Mouse (Mus musculus) CH12.LX (cell line): Measurements from ENCODE around the gene Mdk. TPM values are rescaled to one million over a fixed set of nuclear protein-coding genes. Genes with fewer than 3 reads are reported as not detected.

ENCODE experiments used
- DNase-seq: peaks from one replicate; pipeline ENCODE4 v3.0.0-alpha.2; 2013; ENCODE audit errors: extremely low read depth
- H3K27ac ChIP-seq: 2 replicates; pipeline ENCODE4 v1.5.1; 2012; ENCODE audit warnings: low read depth, mild to moderate bottlenecking, control low read depth, moderate library complexity; ENCODE audit not compliant: insufficient read depth
- H3K27me3 ChIP-seq: replicated peaks from 2 replicates; pipeline ENCODE3; 2012; ENCODE audit warnings: inconsistent platforms
- H3K36me3 ChIP-seq, 2 experiments: replicated peaks in 1 of 2; 2 replicates each; pipeline versions ENCODE3 to v1.6.1; 2012; ENCODE audit warnings: inconsistent platforms in 1 of 2, low read length in 1 of 2, mild to moderate bottlenecking in 1 of 2, mixed read lengths in 1 of 2, moderate library complexity in 1 of 2; ENCODE audit not compliant: control insufficient read depth in 1 of 2, insufficient read depth in 1 of 2
- H3K4me1 ChIP-seq, 2 experiments: 2 replicates each; pipeline ENCODE4 v1.6.1; 2012; ENCODE audit warnings: inconsistent platforms in 1 of 2, moderate library complexity in 1 of 2; ENCODE audit not compliant: insufficient read depth in 2 of 2, control insufficient read depth in 1 of 2
- H3K4me2 ChIP-seq: 2 replicates; pipeline ENCODE4 v1.6.1; 2012; ENCODE audit warnings: low read depth, mild to moderate bottlenecking, control low read depth; ENCODE audit not compliant: poor library complexity, insufficient read depth, severe bottlenecking
- H3K4me3 ChIP-seq, 3 experiments: fragments of 150-350 bp in 1 of 3; sonication (generic) in 1 of 3; replicated peaks in 1 of 3; 2 replicates each; pipeline versions ENCODE3 to v1.5.1; 2011 to 2012; ENCODE audit warnings: low read depth in 2 of 3, low read length in 2 of 3, mild to moderate bottlenecking in 2 of 3, moderate library complexity in 2 of 3, control low read depth in 1 of 3, improper control_type of control experiment in 1 of 3, inconsistent platforms in 1 of 3, mixed read lengths in 1 of 3; ENCODE audit not compliant: poor library complexity in 1 of 3
- H3K79me2 ChIP-seq: replicated peaks from 2 replicates; pipeline ENCODE4 v1.6.1; 2012; ENCODE audit warnings: mild to moderate bottlenecking, moderate library complexity; ENCODE audit not compliant: control insufficient read depth, poor library complexity, insufficient read depth, severe bottlenecking; ENCODE audit errors: extremely low read depth
- H3K9ac ChIP-seq: 2 replicates; pipeline ENCODE4 v1.6.1; 2012; ENCODE audit warnings: low read depth, mild to moderate bottlenecking, control low read depth, moderate library complexity; ENCODE audit not compliant: insufficient read depth
- H3K9me3 ChIP-seq: replicated peaks from 2 replicates; pipeline ENCODE3; 2012; ENCODE audit warnings: low read length, inconsistent platforms, mixed read lengths
- E2F4 ChIP-seq: IDR thresholded peaks from 2 replicates; pipeline ENCODE4 v1.6.1; 2011; ENCODE audit warnings: low read depth, low read length, improper control_type of control experiment; ENCODE audit not compliant: insufficient replicate concordance
- ELF1 ChIP-seq: IDR thresholded peaks from 2 replicates; pipeline ENCODE4 v1.6.1; 2014; ENCODE audit warnings: low read depth, mild to moderate bottlenecking, inconsistent platforms, low read length, improper control_type of control experiment
- GABPA ChIP-seq: IDR thresholded peaks from 2 replicates; pipeline ENCODE4 v1.6.1; 2012; ENCODE audit warnings: low read depth, low read length, improper control_type of control experiment, inconsistent platforms; ENCODE audit not compliant: insufficient replicate concordance
- JUN ChIP-seq: IDR thresholded peaks from 2 replicates; pipeline ENCODE4 v1.6.1; 2011; ENCODE audit warnings: low read depth, mild to moderate bottlenecking, low read length, improper control_type of control experiment, moderate library complexity; ENCODE audit not compliant: insufficient read depth
- NRF1 ChIP-seq: IDR thresholded peaks from 2 replicates; pipeline ENCODE4 v1.6.1; 2014; ENCODE audit warnings: low read depth, mild to moderate bottlenecking, inconsistent platforms, low read length, improper control_type of control experiment, moderate library complexity
- RAD21 ChIP-seq: IDR thresholded peaks from 2 replicates; pipeline ENCODE4 v1.6.1; 2011; ENCODE audit warnings: low read depth, mild to moderate bottlenecking, low read length, improper control_type of control experiment, moderate library complexity
- USF1 ChIP-seq: IDR thresholded peaks from 2 replicates; pipeline ENCODE4 v1.6.1; 2014; ENCODE audit warnings: low read depth, mild to moderate bottlenecking, inconsistent platforms, low read length, improper control_type of control experiment
- dilution Hi-C: fragments of 300-500 bp; cut with MboI; formaldehyde crosslinking; loops from 2 replicates; pipeline ENCODE4 v1.14.3; 2020; ENCODE audit warnings: low sequenced_read_pairs; ENCODE audit not compliant: extremely low pct_unique_long_range_greater_than_20kb, extremely low pct_ligation_motif_present
- in situ Hi-C: fragments of 300-500 bp; cut with MboI; formaldehyde crosslinking; loops from 3 replicates; pipeline ENCODE4 v1.14.3; 2019; ENCODE audit warnings: low sequenced_read_pairs, low pct_ligation_motif_present, low pct_unique_long_range_greater_than_20kb, mixed read lengths
- polyA plus RNA-seq: library from polyadenylated mRNA; unstranded; fragments of >175 nt; gene quantifications from 2 replicates; pipeline ENCODE4 v1.2.1, GENCODE M21; 2012; ENCODE audit warnings: low read depth; ENCODE audit not compliant: insufficient read length
- total RNA-seq, 2 experiments: library from RNA; depleted of rRNA; stranded (reverse); fragments of 300-350 nt in 1 of 2; fragments of >200 nt in 1 of 2; gene quantifications; 2 replicates each; pipeline ENCODE4 v1.2.3; 2012 to 2014

Mdk gene
- total and polyA plus RNA-seq, 3 experiments = 0.25 to 2.4 (median 0.34) TPM

DNA sequence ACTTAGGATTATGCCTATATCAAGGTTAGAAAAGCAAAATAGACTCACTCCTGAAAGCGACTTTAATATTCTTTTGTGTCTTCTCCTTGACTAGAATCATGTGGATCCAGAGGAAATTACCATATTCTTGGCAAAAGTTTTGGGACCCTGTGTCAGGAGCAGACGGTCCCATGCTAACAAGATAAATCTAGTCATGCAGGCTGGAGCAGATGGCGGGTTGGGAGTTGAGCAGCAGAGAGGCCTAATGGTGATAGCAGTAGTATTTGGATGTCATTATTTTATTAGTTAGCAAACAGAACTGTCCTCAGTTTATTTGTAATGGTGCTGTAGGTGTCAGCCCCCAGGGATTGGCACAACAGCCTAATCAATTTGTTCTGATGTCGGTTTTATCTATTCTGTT lies 48.1 kb downstream of the Mdk start:
- in situ Hi-C loops (no loop called here), dilution Hi-C loops (no loop called here)
- no peaks in the 10 kb centered on the region for H3K9me3 ChIP-seq
- H3K27ac ChIP-seq = no peak overlapping the region
- no peaks in the 10 kb centered on the region for H3K27me3 ChIP-seq
- no peak overlapping the region for H3K9ac ChIP-seq
- peaks cover 18 to 46% of the 10 kb centered on the region in 2 experiments for H3K36me3 ChIP-seq
- H3K4me1 ChIP-seq = no peaks in the 10 kb centered on the region
- peaks cover 2% of the 10 kb centered on the region; the same call in 1 of the 2 replicates for H3K79me2 ChIP-seq
- no peak overlapping the region for H3K4me2 ChIP-seq
- no peak for DNase-seq
- H3K4me3 ChIP-seq = no peak overlapping the region
- TF ChIP-seq ELF1 (no peak), RAD21 (no peak), USF1 (no peak), JUN (no peak), NRF1 (no peak), E2F4 (no peak), GABPA (no peak)

Other genes with a start within 250 kb of the Mdk start
- 7.3 and 8.5 TPM in 2 replicates for gene Atg13, start 221.7 kb downstream of the Mdk start, total RNA-seq (2012; rRNA removed)
- 5.8 and 6.0 TPM in 2 replicates for gene Atg13, start 221.7 kb downstream of the Mdk start, total RNA-seq (2014; rRNA removed)
- 18.0 and 20.7 TPM in 2 replicates for gene Atg13, start 221.7 kb downstream of the Mdk start, polyA plus RNA-seq
- gene Harbi1, start 221.4 kb downstream of the Mdk start, total RNA-seq (2012; rRNA removed) = 10.2 and 13.3 TPM in 2 replicates
- 18.2 and 18.8 TPM in 2 replicates for gene Harbi1, start 221.4 kb downstream of the Mdk start, total RNA-seq (2014; rRNA removed)
- 7.8 and 8.1 TPM in 2 replicates for gene Harbi1, start 221.4 kb downstream of the Mdk start, polyA plus RNA-seq
- 21.1 and 21.9 TPM in 2 replicates for gene Ambra1, start 202.2 kb downstream of the Mdk start, total RNA-seq (2012; rRNA removed)
- gene Ambra1, start 202.2 kb downstream of the Mdk start, total RNA-seq (2014; rRNA removed) = 15.8 and 16.2 TPM in 2 replicates
- 25.3 and 27.1 TPM in 2 replicates for gene Ambra1, start 202.2 kb downstream of the Mdk start, polyA plus RNA-seq
- 13.9 and 15.1 TPM in 2 replicates for gene Chrm4, start 5.0 kb downstream of the Mdk start, total RNA-seq (2012; rRNA removed)
- gene Chrm4, start 5.0 kb downstream of the Mdk start, total RNA-seq (2014; rRNA removed) = 9.2 and 10.0 TPM in 2 replicates
- 10.4 and 14.4 TPM in 2 replicates for gene Chrm4, start 5.0 kb downstream of the Mdk start, polyA plus RNA-seq
- 0.25 TPM in 2 replicates for gene Gm9821, start 13.4 kb upstream of the Mdk start, total RNA-seq (2012; rRNA removed)
- gene Gm9821, start 13.4 kb upstream of the Mdk start, total RNA-seq (2014; rRNA removed) = not detected in 2 replicates
- gene Gm9821, start 13.4 kb upstream of the Mdk start, polyA plus RNA-seq = 3.8 TPM in 2 replicates
- gene Dgkz, start 43.6 kb upstream of the Mdk start, total RNA-seq (2012; rRNA removed) = 50.3 and 50.4 TPM in 2 replicates
- gene Dgkz, start 43.6 kb upstream of the Mdk start, total RNA-seq (2014; rRNA removed) = 32.3 and 38.6 TPM in 2 replicates
- gene Dgkz, start 43.6 kb upstream of the Mdk start, polyA plus RNA-seq = 53.9 and 60.2 TPM in 2 replicates
- gene Creb3l1, start 92.2 kb upstream of the Mdk start, total RNA-seq (2012; rRNA removed) = 0.29 and 0.59 TPM in 2 replicates
- 0.08 and 0.27 TPM in 2 replicates for gene Creb3l1, start 92.2 kb upstream of the Mdk start, total RNA-seq (2014; rRNA removed)
- 1.5 and 2.0 TPM in 2 replicates for gene Creb3l1, start 92.2 kb upstream of the Mdk start, polyA plus RNA-seq
- 12.0 and 12.3 TPM in 2 replicates for gene Phf21a, start 160.8 kb upstream of the Mdk start, total RNA-seq (2012; rRNA removed)
- gene Phf21a, start 160.8 kb upstream of the Mdk start, total RNA-seq (2014; rRNA removed) = 8.8 and 10.2 TPM in 2 replicates
- gene Phf21a, start 160.8 kb upstream of the Mdk start, polyA plus RNA-seq = 24.5 and 28.0 TPM in 2 replicates